Mouse (Mus musculus) brain, embryonic 18.5 days (tissue): ENCODE data around the gene Tenm4.
A peak's percentile ranks its signal among the peaks of the same experiment; 100 is the strongest.

Experiments used
- DNase-seq: peaks from one replicate; pipeline ENCODE4 v3.0.0-alpha.2; 2012; ENCODE audit warnings: low read depth, low spot score

The Tenm4 gene

DNA sequence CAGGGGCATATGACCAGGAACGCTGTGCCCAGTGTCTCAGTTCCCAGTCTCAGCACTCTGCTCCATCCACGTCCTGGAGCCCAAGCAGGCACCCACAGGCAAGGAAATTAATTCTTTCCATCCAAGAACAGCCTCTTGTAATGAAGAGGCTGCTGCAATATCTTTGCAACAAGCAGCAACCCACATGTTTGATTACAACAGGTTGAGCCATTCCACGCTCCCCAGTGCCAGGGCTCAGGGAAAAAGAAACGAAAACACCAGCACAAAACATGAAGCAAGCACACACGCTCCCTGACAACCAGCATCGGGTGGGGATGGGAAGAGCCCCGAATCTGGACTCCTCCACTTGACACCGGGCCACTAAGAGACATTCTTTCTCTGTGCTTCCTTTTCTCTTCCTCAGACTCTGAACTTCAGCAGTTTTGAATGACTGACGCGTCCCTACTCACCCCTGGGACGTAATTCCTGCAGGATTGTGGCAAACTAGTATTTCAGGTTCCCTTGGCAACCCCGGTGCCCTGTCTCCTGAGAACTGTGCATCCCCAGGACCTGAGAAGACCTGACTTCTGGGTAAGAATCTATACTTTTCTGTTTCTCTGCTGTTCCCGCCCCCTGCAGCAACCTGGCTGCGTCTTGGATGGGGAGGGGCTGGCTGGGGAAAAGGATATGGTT lies at the start of gene Tenm4:
Gene Tenm4 (plus strand): TSS at position 323 of the 672 bp plus-strand sequence.
- no peak for DNase-seq

- DNase-seq, result no peak
Measured at GRCm38 (mm10) chr7:96130763-96131162, 40.3 kb upstream of the Tenm4 start.

DNA sequence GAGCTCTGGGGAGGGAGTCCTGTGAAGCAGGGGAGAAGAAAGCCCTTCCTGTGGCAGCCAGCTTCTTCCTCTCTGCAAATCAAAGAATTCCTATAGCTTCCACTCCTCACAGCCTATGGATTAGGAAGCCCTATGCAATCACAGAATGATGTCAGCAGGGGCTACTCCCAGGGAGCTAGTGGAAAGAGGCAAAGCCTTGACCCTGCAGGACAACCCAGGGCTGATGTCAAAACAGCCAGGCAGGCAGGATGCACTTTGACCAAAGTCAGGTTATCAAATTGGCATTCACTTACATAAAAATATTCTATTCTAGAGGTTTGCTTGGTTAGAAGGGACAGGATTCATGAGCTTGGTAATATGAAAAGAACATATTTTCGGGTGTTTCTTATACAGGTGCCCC lies 39.9 kb upstream of the Tenm4 start:
- no peak for DNase-seq

DNA sequence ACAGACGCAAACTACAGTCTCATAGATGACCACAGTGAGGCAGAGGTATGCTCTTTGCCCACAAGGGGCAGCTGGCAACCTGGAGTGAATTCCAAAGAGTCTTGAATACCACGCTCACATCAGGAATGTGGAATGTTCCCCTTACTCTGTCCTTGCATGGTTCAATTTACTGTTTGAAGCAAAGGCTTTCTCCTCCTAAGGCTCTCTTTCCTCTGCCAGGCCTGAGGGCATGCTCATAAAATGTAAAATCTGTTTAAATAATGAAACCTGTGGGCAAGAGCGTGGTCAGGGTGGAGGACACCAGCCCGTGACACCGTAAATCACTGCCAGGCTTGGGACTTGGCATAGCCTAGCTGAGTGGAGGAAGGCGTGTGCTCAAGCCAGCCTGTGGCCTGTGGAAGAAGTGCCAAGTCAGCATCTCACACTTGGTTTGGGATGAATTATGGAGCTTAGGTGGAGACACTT lies 34.5 kb upstream of the Tenm4 start:
- no peak for DNase-seq

- DNase-seq, result no peak
Measured at GRCm38 (mm10) chr7:96141876-96142275, 29.2 kb upstream of the Tenm4 start.

DNA sequence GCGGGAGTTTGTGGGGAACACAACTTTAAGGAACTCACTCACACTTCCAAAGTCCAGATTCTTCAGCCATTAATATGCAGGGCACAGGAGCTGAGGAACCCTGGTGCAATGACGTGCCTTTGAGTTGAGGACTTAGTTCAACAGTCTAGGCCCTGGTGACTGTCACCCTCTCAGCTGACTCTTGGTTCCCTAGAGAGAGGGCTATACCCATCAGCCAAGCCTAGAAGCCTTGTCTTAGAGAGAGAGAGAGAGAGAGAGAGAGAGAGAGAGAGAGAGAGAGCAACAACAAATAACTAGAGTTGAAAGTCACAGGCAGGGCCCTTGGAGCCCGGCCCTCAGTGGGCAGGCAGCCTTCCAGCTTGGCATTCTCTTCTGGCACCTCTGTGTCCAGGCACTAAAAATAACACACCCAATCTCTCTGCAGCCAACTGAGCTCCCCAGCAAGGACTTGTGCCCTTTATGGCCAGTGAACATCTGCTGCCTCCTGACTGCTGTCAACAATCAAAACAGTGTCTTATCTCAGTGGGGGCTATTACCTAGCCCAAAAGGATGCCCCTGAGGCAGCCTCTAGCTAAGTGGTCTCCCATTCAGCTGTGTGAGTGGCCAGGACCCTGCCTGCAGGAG lies 28.0 kb upstream of the Tenm4 start:
- no peak for DNase-seq

GRCm38 (mm10) chr7:96147436-96147835 lies 23.6 kb upstream of the Tenm4 start:
- DNase-seq, result no peak

- no peak for DNase-seq
Measured at GRCm38 (mm10) chr7:96148191-96148590, 22.9 kb upstream of the Tenm4 start.

DNA sequence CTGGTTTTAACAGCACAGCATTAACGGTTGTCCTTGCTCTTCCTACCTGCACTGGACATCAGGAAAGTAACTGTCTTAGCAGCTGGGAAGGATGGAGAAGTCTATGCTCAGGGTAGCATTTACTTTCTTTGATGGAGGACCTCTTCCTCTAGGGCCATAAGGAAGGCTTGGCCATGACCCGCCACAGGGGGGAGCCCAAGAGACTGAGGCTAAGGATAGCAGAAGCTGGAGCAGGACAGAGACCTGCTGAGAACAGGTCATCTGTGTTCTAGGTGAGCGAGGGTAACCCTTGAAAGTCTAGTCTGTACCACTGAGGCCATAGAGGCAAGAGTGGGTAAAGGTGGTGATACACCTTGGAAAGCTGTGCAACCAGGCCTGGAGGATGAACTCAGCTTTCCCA lies 19.8 kb upstream of the Tenm4 start:
- DNase-seq, result no peak

DNA sequence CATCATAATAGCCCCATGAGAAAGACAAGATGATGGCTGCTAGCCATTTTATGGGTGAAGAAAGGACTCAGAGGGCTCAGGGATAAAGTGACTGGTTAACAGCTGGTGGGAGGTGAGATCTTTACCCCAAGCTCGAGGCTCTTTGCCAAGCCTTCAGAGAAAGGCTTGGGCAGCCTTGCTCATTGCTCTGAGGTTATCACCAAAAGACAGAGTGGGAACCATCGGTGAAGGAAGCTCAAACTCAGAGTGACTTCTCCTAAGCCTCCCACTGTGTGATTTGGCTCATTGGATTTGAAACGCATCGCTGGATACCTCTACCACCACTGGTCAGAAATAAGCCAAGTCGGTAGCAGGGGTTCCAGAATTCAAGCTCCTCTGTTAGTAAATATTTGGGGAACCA lies 19.1 kb upstream of the Tenm4 start:
- DNase-seq, result no peak

- no peak for DNase-seq
Measured at GRCm38 (mm10) chr7:96152431-96152830, 18.6 kb upstream of the Tenm4 start.

DNA sequence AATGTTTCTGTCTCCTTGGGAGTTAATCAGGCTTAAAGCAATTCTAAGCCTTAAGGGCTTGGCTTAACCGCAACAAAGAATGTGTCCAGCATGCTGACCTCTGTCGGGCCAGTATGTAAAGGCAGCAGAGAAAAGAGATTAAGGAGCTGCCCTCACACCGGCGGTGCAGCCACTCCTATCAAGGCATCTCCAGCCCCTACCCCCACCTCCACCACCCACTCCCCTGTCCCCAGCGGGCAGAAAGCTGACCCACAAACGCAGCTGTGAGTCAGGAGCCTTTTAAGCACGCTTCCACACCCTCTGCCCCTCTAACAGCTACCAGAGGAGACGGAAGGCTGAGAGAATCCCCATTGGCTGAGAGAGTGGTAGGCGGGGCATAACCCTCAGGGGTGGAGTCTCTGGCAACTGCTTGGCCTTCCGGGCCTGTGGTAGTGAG lies 18.1 kb upstream of the Tenm4 start:
- DNase-seq, result no peak

DNA sequence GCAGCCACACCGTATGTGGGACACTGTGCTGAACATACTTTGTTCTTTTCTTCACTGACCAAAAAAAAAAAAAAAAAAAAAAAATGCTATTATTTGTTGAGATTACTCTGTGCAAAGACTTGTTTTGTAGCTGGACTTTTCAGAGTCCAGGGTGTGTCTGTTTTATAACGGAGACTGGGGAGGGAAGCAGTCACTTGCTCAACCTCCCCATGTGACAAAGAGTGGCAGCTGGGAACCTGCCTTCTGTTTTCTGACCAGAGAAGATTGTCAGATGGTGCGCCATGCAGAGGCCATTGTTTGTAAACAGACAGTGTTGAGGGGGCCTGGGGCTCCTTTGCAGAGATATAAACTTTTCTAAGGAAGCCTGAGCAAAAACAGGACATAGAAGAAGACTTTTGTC lies 17.0 kb upstream of the Tenm4 start:
- no peak for DNase-seq

GRCm38 (mm10) chr7:96156481-96157255 lies 14.4 kb upstream of the Tenm4 start:
- no peak for DNase-seq

DNA sequence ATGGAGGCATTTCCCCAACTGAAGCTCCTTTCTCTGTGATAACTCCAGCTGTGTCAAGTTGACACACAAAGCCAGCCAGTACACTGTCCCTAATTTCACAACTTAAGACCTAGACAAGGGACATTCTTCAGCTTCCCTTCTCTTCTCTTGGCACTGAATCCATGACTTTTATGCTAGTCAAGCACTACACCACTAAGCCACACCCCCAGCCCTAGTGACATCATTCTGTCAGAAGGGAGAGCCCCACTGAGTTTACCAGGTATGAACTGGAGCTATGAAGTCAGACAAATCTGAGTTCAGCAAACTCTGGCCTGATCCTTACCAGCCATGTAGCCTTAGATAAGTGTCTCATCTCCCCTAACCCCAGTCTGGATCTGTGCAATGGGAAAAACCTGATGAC lies 6.9 kb upstream of the Tenm4 start:
- no peak for DNase-seq

DNA sequence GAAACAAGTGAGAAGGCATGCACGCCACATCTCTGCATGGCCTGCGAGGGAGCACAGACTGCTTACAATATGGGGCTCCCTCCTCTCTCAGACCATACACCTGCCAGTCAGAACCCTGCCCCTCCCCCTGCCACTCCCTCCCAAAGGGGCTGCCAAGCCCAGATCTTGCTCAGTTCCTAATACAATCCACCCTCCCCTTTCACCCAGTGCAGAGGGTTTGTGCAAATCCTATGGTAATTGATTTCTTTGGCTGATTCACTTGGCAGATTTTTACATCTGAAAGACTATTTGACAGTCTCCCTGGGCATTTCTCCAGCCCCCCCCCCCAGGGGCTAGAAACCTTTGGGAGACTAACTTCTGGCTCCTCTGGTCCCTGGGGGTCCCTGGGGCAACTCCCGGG lies 2.1 kb upstream of the Tenm4 start:
- peak; percentile 60 for DNase-seq

DNA sequence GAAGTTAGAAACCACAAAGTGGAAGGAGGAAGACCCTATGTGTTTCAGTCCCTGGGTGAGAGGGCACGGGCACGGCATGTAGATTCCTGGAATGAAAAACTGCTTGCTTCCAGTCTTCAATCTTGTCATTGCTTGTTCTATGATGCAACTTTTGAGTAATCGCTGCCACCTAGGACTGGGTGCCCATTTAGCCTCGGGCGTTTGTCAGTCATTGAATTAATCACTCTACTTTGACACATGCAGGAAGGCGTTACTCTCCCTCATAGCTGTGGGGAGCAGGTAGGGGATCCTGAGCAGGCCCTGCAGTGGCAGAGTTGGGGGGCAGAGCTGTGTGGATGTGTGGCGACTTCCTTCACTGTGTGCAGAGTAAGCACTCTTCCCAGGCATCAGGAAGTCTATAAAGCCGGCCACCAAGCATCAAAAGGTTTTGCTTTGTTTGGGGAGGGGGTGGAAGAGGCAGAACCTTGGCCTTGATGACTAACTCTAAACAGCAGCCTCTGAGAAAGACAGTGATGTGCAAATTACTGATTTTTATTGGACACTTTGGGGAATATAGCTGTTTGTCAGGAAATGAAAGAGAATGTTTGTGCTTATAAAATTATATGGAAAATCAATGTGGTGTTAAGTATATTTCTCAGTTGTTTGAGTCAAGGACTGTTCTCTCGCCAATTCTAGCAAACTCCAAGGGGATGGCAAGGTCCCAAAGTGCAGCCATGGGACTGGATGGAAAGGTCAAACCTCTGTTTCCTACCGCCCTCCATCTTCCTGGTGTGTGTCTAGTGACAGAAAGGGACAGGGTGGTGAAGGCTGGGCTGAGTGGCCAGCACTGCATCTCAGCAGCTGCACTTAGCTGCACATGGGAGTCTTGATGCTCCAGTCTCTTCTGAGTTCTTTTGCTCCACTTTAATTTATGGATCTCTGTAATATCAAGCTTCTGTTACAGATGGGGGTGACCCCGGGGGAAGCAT lies 834 bp downstream of the Tenm4 start:
- DNase-seq, result no peak

DNA sequence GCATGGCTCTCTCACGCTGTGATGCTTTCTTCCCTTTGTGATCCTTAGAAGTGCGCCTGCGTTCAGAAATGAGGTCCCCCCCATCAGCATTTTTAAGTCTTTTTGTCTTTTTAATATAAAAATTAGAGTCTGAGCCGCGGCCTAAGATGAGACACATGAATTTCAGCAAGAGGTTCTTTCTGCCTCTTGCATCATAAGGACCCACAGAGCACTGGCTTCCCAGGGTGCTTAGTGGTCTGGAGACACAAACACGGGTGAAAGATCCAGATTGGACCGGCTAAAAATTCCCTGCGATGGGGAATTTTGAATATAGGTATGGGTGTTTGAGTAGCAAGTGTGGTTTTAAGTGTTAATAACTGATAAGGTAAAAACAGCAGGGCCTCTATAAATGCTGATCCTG lies 5.7 kb downstream of the Tenm4 start:
- no peak for DNase-seq

- DNase-seq, result no peak
Measured at GRCm38 (mm10) chr7:96181751-96182150, 10.7 kb downstream of the Tenm4 start.

- no peak for DNase-seq
Measured at GRCm38 (mm10) chr7:96183195-96183594, 12.1 kb downstream of the Tenm4 start.

- no peak for DNase-seq
Measured at GRCm38 (mm10) chr7:96185411-96185810, 14.4 kb downstream of the Tenm4 start.
